Mouse (Mus musculus) gastrocnemius, postnatal 10 days (tissue): Measurements from ENCODE around the gene Commd7. TPM values are rescaled to one million over a fixed set of nuclear protein-coding genes. Genes with fewer than 3 reads are reported as not detected.
"Not testable (repeated sequence)": the region's sequence is repeated elsewhere in the genome, so short reads cannot be mapped to it uniquely, and the experiment has no call there.

Experiments
- DNase-seq: peaks from one replicate; pipeline ENCODE4 v3.0.0; 2021; ENCODE audit warnings: mixed read lengths
- long read RNA-seq, 2 experiments: library from polyadenylated mRNA; stranded (forward); transcript quantifications; one replicate each; pipeline ENCODE4 v2.0.0; 2021
- total RNA-seq, 2 experiments: library from RNA; stranded (reverse); gene quantifications; 2 replicates each; pipeline ENCODE4 v1.2.3; 2021

Gene Commd7
- 10 to 100 TPM; 16.6 to 21.5 TPM for total RNA-seq
- long read RNA-seq, experiment 1, transcript Commd7-201 (9 exons, 3,210 nt): major isoform, 12 of 13 reads
- long read RNA-seq, experiment 1, partial matches to known transcripts: 0 of 13 reads
- long read RNA-seq, experiment 1, other reads (novel, unspliced or antisense): 0 of 13 reads
- long read RNA-seq, experiment 2, transcript Commd7-201 (9 exons, 3,210 nt): major isoform, 22 of 24 reads
- long read RNA-seq, experiment 2, partial matches to known transcripts: 0 of 24 reads
- long read RNA-seq, experiment 2, other reads (novel, unspliced or antisense): 1 of 24 reads

GRCm38 (mm10) chr2:153631976-153632870 lies at the start of gene Commd7:
TSS of gene Commd7 (minus strand) at chr2:153632781.
- peak; percentile 87 for DNase-seq

GRCm38 (mm10) chr2:153679959-153680358 lies 47.4 kb upstream of the Commd7 start:
- DNase-seq: no peak

GRCm38 (mm10) chr2:153677550-153677949 lies 45.0 kb upstream of the Commd7 start:
- DNase-seq: no peak

GRCm38 (mm10) chr2:153676944-153677343 lies 44.4 kb upstream of the Commd7 start:
- DNase-seq: no peak

GRCm38 (mm10) chr2:153675364-153675763 lies 42.8 kb upstream of the Commd7 start:
- DNase-seq: not testable (repeated sequence)

GRCm38 (mm10) chr2:153672619-153673018 lies 40.0 kb upstream of the Commd7 start:
- DNase-seq: no peak

GRCm38 (mm10) chr2:153670111-153670510 lies 37.5 kb upstream of the Commd7 start:
- no peak for DNase-seq

- DNase-seq: no peak
These were observed 36.3 kb upstream of the Commd7 start for GRCm38 (mm10) chr2:153668754-153669376.

- DNase-seq: no peak
These were observed 32.8 kb upstream of the Commd7 start for GRCm38 (mm10) chr2:153665401-153665800.

- peak; percentile 32 for DNase-seq
These were observed 28.0 kb upstream of the Commd7 start for GRCm38 (mm10) chr2:153660616-153661015.

- not testable (repeated sequence) for DNase-seq
These were observed 25.1 kb upstream of the Commd7 start for GRCm38 (mm10) chr2:153657659-153658058.

GRCm38 (mm10) chr2:153651681-153652080 lies 19.1 kb upstream of the Commd7 start:
- no peak for DNase-seq

GRCm38 (mm10) chr2:153650014-153650687 lies 17.6 kb upstream of the Commd7 start:
- DNase-seq: no peak

- DNase-seq: peak; percentile 70
These were observed 16.9 kb upstream of the Commd7 start, which contains the start of gene Dnmt3b for GRCm38 (mm10) chr2:153649298-153650013. TSS of gene Dnmt3b (plus strand) at chr2:153649450.

GRCm38 (mm10) chr2:153648773-153649297 lies 16.3 kb upstream of the Commd7 start:
- DNase-seq: no peak

GRCm38 (mm10) chr2:153642999-153643398 lies 10.4 kb upstream of the Commd7 start:
- no peak for DNase-seq

- DNase-seq: no peak
These were observed 9.9 kb upstream of the Commd7 start for GRCm38 (mm10) chr2:153642496-153642895.

- no peak for DNase-seq
These were observed 6.5 kb upstream of the Commd7 start for GRCm38 (mm10) chr2:153638977-153639680.

GRCm38 (mm10) chr2:153633259-153633658 lies 678 bp upstream of the Commd7 start:
- no peak for DNase-seq

GRCm38 (mm10) chr2:153632871-153633226 lies 268 bp upstream of the Commd7 start:
- DNase-seq: no peak

GRCm38 (mm10) chr2:153630950-153631349 lies 1.6 kb downstream of the Commd7 start:
- DNase-seq: no peak
